Mouse (Mus musculus) left cerebral cortex, postnatal 14 days (tissue): ENCODE results near the gene Ywhag. TPM values are rescaled to one million over a fixed set of nuclear protein-coding genes. Genes with fewer than 3 reads are reported as not detected.

Experiments
- DNase-seq, 2 experiments: peaks; one replicate each; pipeline ENCODE4 v3.0.0; 2021 to 2022; ENCODE audit warnings: low spot score in 2 of 2, mixed read lengths in 1 of 2
- intact Hi-C: fragments of 180-260 bp; cut with DNase I; formaldehyde crosslinking; loops from one replicate; pipeline ENCODE4 v1.15.1; 2025
- total RNA-seq, 2 experiments: library from RNA; stranded (reverse); gene quantifications; 2 replicates each; pipeline ENCODE4 v1.2.3; 2021

The Ywhag gene
- total RNA-seq, 2 experiments from 2014 or later, result 1,469 to 1,528 TPM

GRCm38 (mm10) chr5:135869661-135870423 is 64.6 kb downstream of the Ywhag start:
- no peak for DNase-seq
- intact Hi-C loops, result no loop called here

DNA sequence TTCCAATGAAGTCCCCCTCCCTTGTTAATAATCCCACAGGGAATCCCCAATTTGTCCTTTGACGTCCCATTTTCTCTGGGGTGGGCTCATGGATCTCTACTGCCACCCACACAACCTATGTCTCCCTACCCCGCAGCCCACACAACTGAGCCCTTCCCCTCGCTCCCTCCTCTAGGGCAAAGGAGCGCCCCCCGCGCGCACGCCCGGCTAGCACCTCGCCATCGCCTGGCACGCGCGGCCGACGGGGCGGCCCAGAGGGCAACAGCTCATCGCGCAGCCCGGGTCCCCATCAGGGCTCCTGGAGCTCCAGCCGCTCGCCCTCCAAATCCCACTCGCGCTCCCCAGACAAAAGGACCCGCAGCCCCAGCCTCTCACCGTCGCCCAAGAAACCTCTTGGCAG is 65.8 kb downstream of the Ywhag start:
- DNase-seq, result no peak
- intact Hi-C loops, result no loop called here

DNA sequence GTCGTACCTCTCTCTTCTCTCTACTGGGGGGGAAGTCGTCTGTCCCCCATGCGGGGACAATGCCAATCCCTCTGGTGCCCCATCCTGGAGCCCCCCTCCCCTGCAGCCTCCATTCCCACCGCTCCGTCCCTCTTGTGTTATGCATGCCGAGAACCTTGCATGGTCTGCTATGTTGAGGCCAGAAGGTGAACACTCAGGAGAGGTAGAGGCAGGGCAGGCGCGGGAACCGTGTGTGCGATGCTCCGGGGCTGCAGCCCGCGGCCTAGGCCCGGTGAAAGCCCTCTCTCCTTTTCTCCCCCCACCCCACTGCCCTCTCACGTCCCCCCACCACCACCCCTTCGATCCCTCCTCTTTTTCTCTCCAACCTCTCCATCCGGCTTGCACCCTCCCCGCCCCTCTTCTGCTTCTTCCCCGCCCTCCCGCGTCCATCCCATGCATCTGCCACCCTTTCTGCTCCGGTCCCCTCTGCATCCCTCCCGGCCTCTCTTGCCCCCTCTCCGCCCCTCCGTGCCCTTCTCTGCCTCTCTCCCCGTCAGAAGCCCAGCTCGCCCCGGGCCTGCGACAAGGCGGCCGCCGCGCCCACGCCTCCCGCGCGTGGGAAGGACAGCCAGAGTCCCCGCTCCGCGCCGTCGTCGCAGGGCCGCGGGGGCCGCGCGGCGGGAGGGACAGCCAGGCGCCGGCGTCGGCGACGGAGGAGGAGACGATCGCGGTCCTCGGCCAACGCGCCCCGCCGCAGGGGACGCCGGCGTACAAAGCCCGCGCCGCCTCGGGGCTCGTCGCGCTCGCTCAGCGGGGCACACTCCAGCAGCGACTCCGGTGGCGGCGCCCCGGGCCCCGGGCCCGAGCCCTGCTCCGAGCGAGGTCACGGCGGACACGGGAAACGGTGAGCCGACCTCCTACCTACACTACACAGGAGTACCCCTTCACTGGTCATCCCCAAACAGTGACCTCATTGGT is 66.5 kb downstream of the Ywhag start:
- DNase-seq, result no peak
- intact Hi-C loops, result no loop called here

DNA sequence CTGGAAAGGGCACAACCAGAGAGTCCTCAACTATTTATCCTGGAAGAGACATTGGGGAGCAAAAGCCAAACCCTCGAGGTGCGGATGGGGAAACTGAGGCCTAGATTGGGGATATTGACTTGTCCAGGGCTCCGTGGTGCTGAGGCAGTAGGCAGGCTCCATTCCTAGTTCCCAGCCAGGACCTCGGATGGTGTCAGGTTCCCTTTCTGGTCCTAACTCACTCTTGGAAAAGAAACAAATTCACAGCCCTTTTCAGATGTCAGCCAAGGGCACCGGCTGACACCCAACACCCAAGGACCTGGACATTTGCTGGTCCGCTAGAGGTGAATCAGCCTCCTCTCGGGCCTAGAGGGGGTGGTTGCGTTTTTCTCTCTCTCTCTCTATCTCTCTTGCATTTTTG is 67.8 kb downstream of the Ywhag start:
- intact Hi-C loops, result no loop called here
- DNase-seq, result no peak

Other genes with a start within 250 kb of the Ywhag start
- gene Tmem120a, start 190.2 kb downstream of the Ywhag start, total RNA-seq, result 10 to 100 TPM; 15.9 to 17.4 TPM
- gene Styxl1, start 156.2 kb downstream of the Ywhag start, total RNA-seq, result not detected
- gene Mdh2, start 156.1 kb downstream of the Ywhag start, total RNA-seq, result 100 to 1,000 TPM; 472 to 478 TPM
- 10 to 100 TPM; 95.2 to 95.9 TPM for gene Srrm3, start 127.7 kb downstream of the Ywhag start, total RNA-seq
- 1 to 10 TPM; 6.9 to 9.4 TPM for gene Hspb1, start 46.7 kb downstream of the Ywhag start, total RNA-seq
- gene Ssc4d, start 39.9 kb upstream of the Ywhag start, total RNA-seq, result 1 to 10 TPM; 1.4 to 1.5 TPM
- gene Zp3, start 45.5 kb upstream of the Ywhag start, total RNA-seq, result not detected
- gene Dtx2, start 60.2 kb upstream of the Ywhag start, total RNA-seq, result 1 to 10 TPM; 8.6 to 9.1 TPM
- gene Upk3b, start 103.9 kb upstream of the Ywhag start, total RNA-seq, result not detected
- gene Upk3bl, start 119.9 kb upstream of the Ywhag start, total RNA-seq, result not detected
- gene Rasa4, start 149.3 kb upstream of the Ywhag start, total RNA-seq, result 1 to 10 TPM; 3.2 to 6.7 TPM
- 10 to 100 TPM; 86.2 to 86.3 TPM for gene Polr2j, start 182.0 kb upstream of the Ywhag start, total RNA-seq
- gene Lrwd1, start 201.5 kb upstream of the Ywhag start, total RNA-seq, result 10 to 100 TPM; 12.4 to 14.1 TPM
- 1 to 10 TPM; 8.2 to 8.9 TPM for gene Alkbh4, start 201.5 kb upstream of the Ywhag start, total RNA-seq
- 10 to 100 TPM; 54.3 to 56.1 TPM for gene Orai2, start 236.1 kb upstream of the Ywhag start, total RNA-seq